Mouse (Mus musculus) NIH3T3 (cell line): ENCODE measurements around the gene Iars2.

Experiments used
- DNase-seq: peaks from one replicate; pipeline ENCODE4 v3.0.0-alpha.2; 2012; ENCODE audit warnings: low read depth

Iars2 gene

GRCm38 (mm10) chr1:185279288-185279687 is 49.9 kb downstream of the Iars2 start:
- DNase-seq: no peak

GRCm38 (mm10) chr1:185277022-185277421 is 52.2 kb downstream of the Iars2 start:
- DNase-seq: no peak

GRCm38 (mm10) chr1:185275976-185276375 is 53.2 kb downstream of the Iars2 start:
- no peak for DNase-seq

GRCm38 (mm10) chr1:185274819-185275545 is 54.2 kb downstream of the Iars2 start:
- no peak for DNase-seq

- DNase-seq: no peak
These were observed 57.8 kb downstream of the Iars2 start for GRCm38 (mm10) chr1:185271373-185271772.

GRCm38 (mm10) chr1:185270403-185271097 is 58.6 kb downstream of the Iars2 start:
- DNase-seq: no peak

- no peak for DNase-seq
These were observed 60.5 kb downstream of the Iars2 start for GRCm38 (mm10) chr1:185268675-185269074.

- peak; percentile 26 for DNase-seq
These were observed 66.6 kb downstream of the Iars2 start for GRCm38 (mm10) chr1:185262565-185262964.

- no peak for DNase-seq
These were observed 72.4 kb downstream of the Iars2 start for GRCm38 (mm10) chr1:185256753-185257152.

- no peak for DNase-seq
These were observed 73.9 kb downstream of the Iars2 start for GRCm38 (mm10) chr1:185255336-185255735.

- peak; percentile 21 for DNase-seq
These were observed 75.9 kb downstream of the Iars2 start for GRCm38 (mm10) chr1:185253140-185253892.

GRCm38 (mm10) chr1:185252351-185252750 is 76.8 kb downstream of the Iars2 start:
- no peak for DNase-seq

- no peak for DNase-seq
These were observed 80.5 kb downstream of the Iars2 start for GRCm38 (mm10) chr1:185248728-185249127.

GRCm38 (mm10) chr1:185247429-185248085 is 81.6 kb downstream of the Iars2 start:
- DNase-seq: no peak

GRCm38 (mm10) chr1:185245456-185245855 is 83.7 kb downstream of the Iars2 start:
- no peak for DNase-seq

- DNase-seq: no peak
These were observed 86.2 kb downstream of the Iars2 start for GRCm38 (mm10) chr1:185243013-185243412.

GRCm38 (mm10) chr1:185236530-185236929 is 92.7 kb downstream of the Iars2 start:
- DNase-seq: peak; percentile 43

- DNase-seq: no peak
These were observed 93.4 kb downstream of the Iars2 start for GRCm38 (mm10) chr1:185235837-185236236.
